20 mouse cellular contexts compared by ENCODE assay signal in the genomic region with DNA sequence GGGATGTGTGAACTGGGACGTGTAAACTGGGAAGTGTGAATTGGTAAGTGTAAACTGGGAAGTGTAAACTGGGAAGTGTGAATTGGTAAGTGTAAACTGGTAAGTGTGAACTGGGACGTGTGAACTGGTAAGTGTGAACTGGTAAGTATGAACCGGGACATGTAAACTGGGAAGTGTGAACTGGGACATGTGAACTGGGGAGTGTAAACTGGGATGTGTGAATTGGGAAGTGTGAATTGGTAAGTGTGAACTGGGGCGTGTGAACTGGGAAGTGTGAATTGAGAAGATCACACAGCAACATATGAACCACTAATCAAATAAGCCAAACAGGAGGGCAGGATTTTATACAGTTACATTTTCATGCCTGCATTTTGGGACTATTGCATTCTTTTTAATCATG.
"Had no signal": no experiment of that assay in that cellular context is flagged by ENCODE, and none has a peak within 500 bp of the region (broad histone marks: within the 10 kb centered on the region; RNA-seq: fewer than 3 reads in every experiment).

No protein-coding gene starts in this region.

- H3K4me2 ChIP-seq: limb, embryonic 13.5 days; liver, embryonic 12.5 days; liver, embryonic 15.5 days; lung, embryonic 15.5 days; midbrain, embryonic 13.5 days; stomach, embryonic 15.5 days had no signal

- H3K9ac ChIP-seq: limb, embryonic 13.5 days; liver, embryonic 12.5 days; liver, embryonic 15.5 days; lung, embryonic 15.5 days; midbrain, embryonic 13.5 days; stomach, embryonic 15.5 days had no signal

- H3K27me3 ChIP-seq: limb, embryonic 13.5 days; liver, embryonic 12.5 days; liver, embryonic 15.5 days; lung, embryonic 15.5 days; stomach, embryonic 15.5 days had no signal

- H3K27ac ChIP-seq: kidney, postnatal 0 days; layer of hippocampus, adult 2 months; limb, embryonic 10.5 days; limb, embryonic 13.5 days; liver, embryonic 12.5 days; liver, embryonic 15.5 days; lung, embryonic 15.5 days; midbrain, embryonic 13.5 days; stomach, embryonic 15.5 days had no signal

- DNase-seq: kidney, adult 2 months; kidney, postnatal 25 days; layer of hippocampus, adult 9-11 months; liver; lung, adult 18-20 months; lung, postnatal 10 days; lung, postnatal 36 days; retina, postnatal 1 day; right cerebral cortex, postnatal 25 days; spleen, adult 18-20 months; thymus, postnatal 25 days had no signal

- H3K36me3 ChIP-seq: limb, embryonic 10.5 days; limb, embryonic 13.5 days; liver, embryonic 15.5 days; lung, embryonic 15.5 days; midbrain, embryonic 13.5 days had no signal

- ATAC-seq: liver, embryonic 12.5 days had no signal

- H3K4me3 ChIP-seq: layer of hippocampus, adult 2 months; limb, embryonic 10.5 days; limb, embryonic 13.5 days; liver, embryonic 12.5 days; liver, embryonic 15.5 days; lung, embryonic 15.5 days; midbrain, embryonic 13.5 days; stomach, embryonic 15.5 days had no signal

- H3K9me3 ChIP-seq: limb, embryonic 10.5 days; liver, embryonic 12.5 days; liver, embryonic 15.5 days; lung, embryonic 15.5 days; midbrain, embryonic 13.5 days; stomach, embryonic 15.5 days had no signal

- H3K4me1 ChIP-seq: limb, embryonic 10.5 days; limb, embryonic 13.5 days; liver, embryonic 15.5 days; lung, embryonic 15.5 days; midbrain, embryonic 13.5 days; stomach, embryonic 15.5 days had no signal
